Mouse (Mus musculus): ENCODE measurements around the gene Ralgps1.

Gene Ralgps1

GRCm38 (mm10) chr2:33321641-33322040, 49.6 kb downstream of the Ralgps1 start:
- no peak for DNase-seq (ENCODE audit: low spot score in 2 of 2)

GRCm38 (mm10) chr2:33321031-33321430, 50.3 kb downstream of the Ralgps1 start:
- DNase-seq (ENCODE audit: low spot score in 2 of 2): no peak

- DNase-seq (ENCODE audit: low spot score in 2 of 2): no peak
Observed at GRCm38 (mm10) chr2:33320568-33320967, 50.7 kb downstream of the Ralgps1 start.

- DNase-seq (ENCODE audit: low spot score in 2 of 2): no peak
Observed at GRCm38 (mm10) chr2:33319934-33320333, 51.4 kb downstream of the Ralgps1 start.

- DNase-seq (ENCODE audit: low spot score in 2 of 2): no peak
Observed at GRCm38 (mm10) chr2:33319455-33319854, 51.8 kb downstream of the Ralgps1 start.

- DNase-seq (ENCODE audit: low spot score in 2 of 2): no peak
Observed at GRCm38 (mm10) chr2:33318491-33318964, 52.8 kb downstream of the Ralgps1 start.

- peak; percentile 40 to 86 for DNase-seq (ENCODE audit: low spot score in 2 of 2)
Observed at GRCm38 (mm10) chr2:33316516-33316915, 54.8 kb downstream of the Ralgps1 start.

GRCm38 (mm10) chr2:33316063-33316405, 55.3 kb downstream of the Ralgps1 start:
- no peak for DNase-seq (ENCODE audit: low spot score in 2 of 2)

- DNase-seq (ENCODE audit: low spot score in 2 of 2): no peak
Observed at GRCm38 (mm10) chr2:33315233-33316062, 55.8 kb downstream of the Ralgps1 start.

GRCm38 (mm10) chr2:33309426-33309825, 61.9 kb downstream of the Ralgps1 start:
- DNase-seq (ENCODE audit: low spot score in 2 of 2): peak in 1 of 2 experiments; percentile 13

GRCm38 (mm10) chr2:33306565-33306964, 64.7 kb downstream of the Ralgps1 start:
- no peak for DNase-seq (ENCODE audit: low spot score in 2 of 2)

- DNase-seq (ENCODE audit: low spot score in 2 of 2): peak in 1 of 2 experiments; percentile 17
Observed at GRCm38 (mm10) chr2:33303416-33303947, 67.8 kb downstream of the Ralgps1 start.

GRCm38 (mm10) chr2:33302828-33303227, 68.5 kb downstream of the Ralgps1 start:
- DNase-seq (ENCODE audit: low spot score in 2 of 2): no peak

- no peak for DNase-seq (ENCODE audit: low spot score in 2 of 2)
Observed at GRCm38 (mm10) chr2:33302405-33302804, 68.9 kb downstream of the Ralgps1 start.

GRCm38 (mm10) chr2:33300371-33301046, 70.8 kb downstream of the Ralgps1 start:
- no peak for DNase-seq (ENCODE audit: low spot score in 2 of 2)

GRCm38 (mm10) chr2:33298928-33299327, 72.4 kb downstream of the Ralgps1 start:
- no peak for DNase-seq (ENCODE audit: low spot score in 2 of 2)

- DNase-seq (ENCODE audit: low spot score in 2 of 2): no peak
Observed at GRCm38 (mm10) chr2:33295115-33295514, 76.2 kb downstream of the Ralgps1 start.

- DNase-seq (ENCODE audit: low spot score in 2 of 2): no peak
Observed at GRCm38 (mm10) chr2:33292057-33292456, 79.2 kb downstream of the Ralgps1 start.

GRCm38 (mm10) chr2:33290491-33290890, 80.8 kb downstream of the Ralgps1 start:
- no peak for DNase-seq (ENCODE audit: low spot score in 2 of 2)

- no peak for DNase-seq (ENCODE audit: low spot score in 2 of 2)
Observed at GRCm38 (mm10) chr2:33288837-33289236, 82.4 kb downstream of the Ralgps1 start.

GRCm38 (mm10) chr2:33283674-33284073, 87.6 kb downstream of the Ralgps1 start:
- DNase-seq (ENCODE audit: low spot score in 2 of 2): peak in 1 of 2 experiments; percentile 39

- peak; percentile 15 to 76 for DNase-seq (ENCODE audit: low spot score in 2 of 2)
Observed at GRCm38 (mm10) chr2:33282877-33283276, 88.4 kb downstream of the Ralgps1 start.

GRCm38 (mm10) chr2:33281807-33282206, 89.5 kb downstream of the Ralgps1 start:
- DNase-seq (ENCODE audit: low spot score in 2 of 2): no peak

Measured in urinary bladder, postnatal 36 days (tissue).